Mouse (Mus musculus) cerebral cortex, adult 2 months (tissue): ENCODE measurements around the gene Naip1.

ENCODE experiments used
- WGBS: fragments of 180-500 bp; shearing (Covaris S2); methylation state at CpG from one replicate; pipeline ENCODE4 v1.1.7; 2018; 5-methylcytosine and 5-hydroxymethylcytosine counted together

Naip1 gene

GRCm38 (mm10) chr13:100452415-100453127 lies at the start of gene Naip1:
Gene Naip1, minus strand, starts transcription at chr13:100452869.
- 86% methylated on average over 8 of the region's 8 CpGs for WGBS

- 81% methylated on average over 4 of the region's 4 CpGs for WGBS
These were observed 42.7 kb upstream of the Naip1 start for GRCm38 (mm10) chr13:100495337-100495736.

- 63% methylated on average over 8 of the region's 8 CpGs for WGBS
These were observed 41.7 kb upstream of the Naip1 start for GRCm38 (mm10) chr13:100494370-100494769.

GRCm38 (mm10) chr13:100493313-100493712 lies 40.6 kb upstream of the Naip1 start:
- WGBS, result 73% methylated on average over 8 of the region's 8 CpGs

GRCm38 (mm10) chr13:100492061-100492787 lies 39.6 kb upstream of the Naip1 start, which contains the start of gene Gtf2h2:
Gene Gtf2h2, minus strand, starts transcription at chr13:100492579.
- WGBS, result 1% methylated on average over 51 of the region's 51 CpGs

GRCm38 (mm10) chr13:100491623-100492022 lies 39.0 kb upstream of the Naip1 start:
- 15% methylated on average over 6 of the region's 6 CpGs for WGBS

- 75% methylated on average over 5 of the region's 5 CpGs for WGBS
These were observed 37.8 kb upstream of the Naip1 start for GRCm38 (mm10) chr13:100490424-100490823.

GRCm38 (mm10) chr13:100483610-100484009 lies 30.9 kb upstream of the Naip1 start:
- 97% methylated on average over 7 of the region's 7 CpGs for WGBS

- 77% methylated on average over 2 of the region's 2 CpGs for WGBS
These were observed 11.0 kb upstream of the Naip1 start for GRCm38 (mm10) chr13:100463527-100464222.

GRCm38 (mm10) chr13:100461336-100461735 lies 8.7 kb upstream of the Naip1 start:
- WGBS, result 41% methylated on average over 3 of the region's 3 CpGs

- whole genome bisulfite sequencing, result 90% methylated on average over 1 of the region's 1 CpGs
These were observed 3.2 kb downstream of the Naip1 start for GRCm38 (mm10) chr13:100449495-100449894.

GRCm38 (mm10) chr13:100440116-100440515 lies 12.6 kb downstream of the Naip1 start:
- 65% methylated on average over 3 of the region's 3 CpGs for WGBS

GRCm38 (mm10) chr13:100438701-100439100 lies 14.0 kb downstream of the Naip1 start:
- 46% methylated on average over 1 of the region's 1 CpGs for WGBS

GRCm38 (mm10) chr13:100437322-100437825 lies 15.3 kb downstream of the Naip1 start:
- 80% methylated on average over 3 of the region's 3 CpGs for WGBS

GRCm38 (mm10) chr13:100436556-100437163 lies 16.0 kb downstream of the Naip1 start:
- WGBS, result 82% methylated on average over 1 of the region's 1 CpGs

GRCm38 (mm10) chr13:100419958-100420357 lies 32.7 kb downstream of the Naip1 start:
- 89% methylated on average over 7 of the region's 7 CpGs for WGBS

- 64% methylated on average over 1 of the region's 1 CpGs for WGBS
These were observed 38.2 kb downstream of the Naip1 start for GRCm38 (mm10) chr13:100414428-100414827.

- 74% methylated on average over 4 of the region's 4 CpGs for WGBS
These were observed 42.8 kb downstream of the Naip1 start for GRCm38 (mm10) chr13:100409825-100410224.

GRCm38 (mm10) chr13:100409181-100409580 lies 43.5 kb downstream of the Naip1 start:
- WGBS, result 86% methylated on average over 5 of the region's 5 CpGs

- 84% methylated on average over 7 of the region's 7 CpGs for WGBS
These were observed 44.4 kb downstream of the Naip1 start for GRCm38 (mm10) chr13:100408242-100408641.

GRCm38 (mm10) chr13:100402930-100403637 lies 49.6 kb downstream of the Naip1 start:
- 80% methylated on average over 7 of the region's 7 CpGs for WGBS
